Mouse (Mus musculus): Measurements from ENCODE around the gene Il1rapl2.

DNA sequence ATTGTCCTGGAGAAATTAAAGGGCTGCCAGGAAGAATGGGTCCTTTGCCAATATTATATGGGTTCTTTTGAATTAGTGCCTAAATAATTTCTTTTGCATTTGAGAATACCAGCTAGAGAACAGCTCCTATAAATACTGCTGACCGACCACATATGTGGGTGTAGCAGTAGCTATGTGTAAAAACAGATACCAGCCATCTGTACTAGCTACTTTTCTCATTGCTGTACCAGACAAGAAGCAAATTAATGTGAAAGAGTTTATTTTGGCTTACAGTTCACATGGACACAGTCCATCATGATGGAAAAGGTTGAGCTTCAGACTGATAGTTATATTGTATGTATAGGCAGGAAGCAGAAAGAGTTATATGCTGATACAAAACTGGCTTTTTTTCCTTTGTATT lies 377.3 kb downstream of the Il1rapl2 start:
- no peak for TF ChIP-seq CTCF (IDR thresholded peaks at IDR 0.05; ENCODE audit: low read depth, low read length)
- TF ChIP-seq POLR2A (IDR thresholded peaks at IDR 0.05; ENCODE audit: borderline replicate concordance, low read depth, low read length): no peak
